Mouse (Mus musculus) ES-E14 (cell line): ENCODE measurements around the gene Cbr3.

Experiments used
- CHD2 ChIP-seq: IDR thresholded peaks from 2 replicates; pipeline ENCODE4 v1.6.1; 2014; ENCODE audit warnings: mild to moderate bottlenecking, low read depth, low read length, inconsistent platforms
- HCFC1 ChIP-seq: IDR thresholded peaks from 2 replicates; pipeline ENCODE4 v1.6.1; 2012; ENCODE audit warnings: low read length, inconsistent platforms, borderline replicate concordance; ENCODE audit not compliant: insufficient read depth
- MAFK ChIP-seq: IDR thresholded peaks from 2 replicates; pipeline ENCODE4 v1.6.1; 2014; ENCODE audit warnings: mild to moderate bottlenecking, low read depth, low read length, inconsistent platforms; ENCODE audit not compliant: insufficient read depth
- ZC3H11A ChIP-seq: IDR thresholded peaks from 2 replicates; pipeline ENCODE4 v1.6.1; 2012; ENCODE audit warnings: low read depth, mild to moderate bottlenecking, inconsistent platforms, low read length, borderline replicate concordance

GRCm38 (mm10) chr16:93714426-93714825 is 31.4 kb downstream of the Cbr3 start:
- TF ChIP-seq CHD2 (no peak), HCFC1 (no peak), ZC3H11A (no peak), MAFK (no peak)
